Mouse (Mus musculus) small intestine, adult 2 months (tissue): Measurements from ENCODE around the gene Cdr2. TPM values are rescaled to one million over a fixed set of nuclear protein-coding genes. Genes with fewer than 3 reads are reported as not detected.
"Not testable (repeated sequence)": the region's sequence is repeated elsewhere in the genome, so short reads cannot be mapped to it uniquely, and the experiment has no call there.

Source experiments
- H3K27ac ChIP-seq: fragments of 200-500 bp; 2 replicates; pipeline ENCODE4 v1.5.1; 2012; ENCODE audit warnings: low read depth, low read length, control low read depth, inconsistent platforms; ENCODE audit not compliant: insufficient read depth
- H3K27me3 ChIP-seq: fragments of 200-500 bp; 2 replicates; pipeline ENCODE4 v1.6.1; 2012; ENCODE audit warnings: mild to moderate bottlenecking, moderate library complexity, low read length, inconsistent platforms; ENCODE audit not compliant: control insufficient read depth, insufficient read depth
- H3K36me3 ChIP-seq: fragments of 200-500 bp; 2 replicates; pipeline ENCODE4 v1.6.1; 2012; ENCODE audit warnings: mild to moderate bottlenecking, low read length, control low read depth, inconsistent platforms; ENCODE audit not compliant: control insufficient read depth, insufficient read depth
- H3K4me1 ChIP-seq: fragments of 200-500 bp; 2 replicates; pipeline ENCODE4 v1.6.1; 2012; ENCODE audit warnings: low read length, inconsistent platforms, mixed read lengths; ENCODE audit not compliant: control insufficient read depth, insufficient read depth, insufficient read length
- H3K4me3 ChIP-seq: fragments of 200-500 bp; 2 replicates; pipeline ENCODE4 v1.5.1; 2012; ENCODE audit warnings: low read depth, mild to moderate bottlenecking, control low read depth, inconsistent platforms, low read length, moderate library complexity
- CTCF ChIP-seq: fragments of 200-500 bp; IDR thresholded peaks from 2 replicates; pipeline ENCODE4 v1.5.1; 2012; ENCODE audit warnings: low read depth, mild to moderate bottlenecking, control low read depth, inconsistent platforms, low read length, moderate library complexity, mixed read lengths; ENCODE audit not compliant: insufficient replicate concordance, insufficient read length; ENCODE audit errors: extremely low read depth
- POLR2A ChIP-seq: fragments of 200-500 bp; IDR thresholded peaks from 2 replicates; pipeline ENCODE4 v1.6.1; 2012; ENCODE audit warnings: low read depth, mild to moderate bottlenecking, control low read depth, inconsistent platforms, low read length, moderate library complexity
- WGBS: fragments of 180-500 bp; shearing (Covaris S2); methylation state at CpG from one replicate; pipeline ENCODE4 v1.1.7; 2018; 5-methylcytosine and 5-hydroxymethylcytosine counted together
- polyA plus RNA-seq: library from polyadenylated mRNA; depleted of rRNA; stranded (reverse); fragments of >200 nt; gene quantifications from 2 replicates; pipeline ENCODE4 v1.2.3, GENCODE M21; 2012

Gene Cdr2
- polyA plus RNA-seq, 1 experiment, result 51.7 TPM

- WGBS, result 83% methylated on average over 8 of the region's 8 CpGs
- no peaks in the 10 kb centered on the region for H3K36me3 ChIP-seq
- no peak overlapping the region for H3K4me3 ChIP-seq
- H3K4me1 ChIP-seq, result no peaks in the 10 kb centered on the region
- no peaks in the 10 kb centered on the region for H3K27me3 ChIP-seq
- no peak for TF ChIP-seq CTCF
- TF ChIP-seq POLR2A, result no peak
- no peak overlapping the region for H3K27ac ChIP-seq
Measured at GRCm38 (mm10) chr7:120991191-120991590, 9.1 kb upstream of the Cdr2 start.

- Histone ChIP-seq H3K27ac (no peak overlapping the region; the same call in 1 of the 2 replicates), H3K36me3 (no peaks in the 10 kb centered on the region), H3K4me3 (peak overlapping the region; percentile 80), H3K4me1 (peaks cover 3% of the 10 kb centered on the region), H3K27me3 (no peaks in the 10 kb centered on the region)
- no peak for TF ChIP-seq CTCF
- no peak for TF ChIP-seq POLR2A
- WGBS, result 16% methylated on average over 7 of the region's 7 CpGs
Measured at GRCm38 (mm10) chr7:120982968-120983367, 856 bp upstream of the Cdr2 start.

- Histone ChIP-seq H3K27me3 (no peaks in the 10 kb centered on the region), H3K4me1 (peaks cover 3% of the 10 kb centered on the region), H3K27ac (peak overlapping the region; percentile 31; the same call in 1 of the 2 replicates), H3K4me3 (peak overlapping the region; percentile 80), H3K36me3 (no peaks in the 10 kb centered on the region; the same call in 1 of the 2 replicates)
- 10% methylated on average over 39 of the region's 39 CpGs for WGBS
- TF ChIP-seq CTCF (no peak), POLR2A (no peak)
Measured at GRCm38 (mm10) chr7:120980931-120981924, 884 bp downstream of the Cdr2 start.

- Histone ChIP-seq H3K27ac (peak overlapping the region; percentile 77), H3K36me3 (no peaks in the 10 kb centered on the region; the same call in 1 of the 2 replicates), H3K27me3 (no peaks in the 10 kb centered on the region), H3K4me1 (peaks cover 6% of the 10 kb centered on the region), H3K4me3 (no peak overlapping the region)
- TF ChIP-seq POLR2A (no peak), CTCF (no peak)
- 45% methylated on average over 4 of the region's 4 CpGs for WGBS
Measured at GRCm38 (mm10) chr7:120980041-120980440, 2.1 kb downstream of the Cdr2 start.

GRCm38 (mm10) chr7:120977063-120977462, 5.0 kb downstream of the Cdr2 start:
- H3K27me3 ChIP-seq, result no peaks in the 10 kb centered on the region
- H3K27ac ChIP-seq, result peak overlapping the region; percentile 39; the same call in 1 of the 2 replicates
- H3K4me1 ChIP-seq, result peaks cover 11% of the 10 kb centered on the region
- no peak for TF ChIP-seq CTCF
- TF ChIP-seq POLR2A, result no peak
- no peak overlapping the region for H3K4me3 ChIP-seq
- WGBS, result 52% methylated on average over 7 of the region's 7 CpGs
- no peaks in the 10 kb centered on the region; the same call in 1 of the 2 replicates for H3K36me3 ChIP-seq

- Histone ChIP-seq H3K4me3 (no peak overlapping the region), H3K36me3 (peaks cover 7% of the 10 kb centered on the region), H3K4me1 (peaks cover 8% of the 10 kb centered on the region; the same call in 1 of the 2 replicates), H3K27me3 (no peaks in the 10 kb centered on the region), H3K27ac (peak overlapping the region; percentile 72)
- TF ChIP-seq POLR2A (no peak), CTCF (no peak)
- WGBS, result 48% methylated on average over 3 of the region's 3 CpGs
Measured at GRCm38 (mm10) chr7:120974001-120974400, 8.1 kb downstream of the Cdr2 start.

GRCm38 (mm10) chr7:120972471-120972870, 9.6 kb downstream of the Cdr2 start:
- not testable (repeated sequence) for H3K4me1 ChIP-seq, H3K27me3 ChIP-seq, H3K4me3 ChIP-seq
- 62% methylated on average over 2 of the region's 2 CpGs for WGBS
- Histone ChIP-seq H3K27ac (peak overlapping the region; percentile 61; the same call in 1 of the 2 replicates), H3K36me3 (peaks cover 12% of the 10 kb centered on the region)
